8 mouse cellular contexts compared by ENCODE assay signal in the genomic region with DNA sequence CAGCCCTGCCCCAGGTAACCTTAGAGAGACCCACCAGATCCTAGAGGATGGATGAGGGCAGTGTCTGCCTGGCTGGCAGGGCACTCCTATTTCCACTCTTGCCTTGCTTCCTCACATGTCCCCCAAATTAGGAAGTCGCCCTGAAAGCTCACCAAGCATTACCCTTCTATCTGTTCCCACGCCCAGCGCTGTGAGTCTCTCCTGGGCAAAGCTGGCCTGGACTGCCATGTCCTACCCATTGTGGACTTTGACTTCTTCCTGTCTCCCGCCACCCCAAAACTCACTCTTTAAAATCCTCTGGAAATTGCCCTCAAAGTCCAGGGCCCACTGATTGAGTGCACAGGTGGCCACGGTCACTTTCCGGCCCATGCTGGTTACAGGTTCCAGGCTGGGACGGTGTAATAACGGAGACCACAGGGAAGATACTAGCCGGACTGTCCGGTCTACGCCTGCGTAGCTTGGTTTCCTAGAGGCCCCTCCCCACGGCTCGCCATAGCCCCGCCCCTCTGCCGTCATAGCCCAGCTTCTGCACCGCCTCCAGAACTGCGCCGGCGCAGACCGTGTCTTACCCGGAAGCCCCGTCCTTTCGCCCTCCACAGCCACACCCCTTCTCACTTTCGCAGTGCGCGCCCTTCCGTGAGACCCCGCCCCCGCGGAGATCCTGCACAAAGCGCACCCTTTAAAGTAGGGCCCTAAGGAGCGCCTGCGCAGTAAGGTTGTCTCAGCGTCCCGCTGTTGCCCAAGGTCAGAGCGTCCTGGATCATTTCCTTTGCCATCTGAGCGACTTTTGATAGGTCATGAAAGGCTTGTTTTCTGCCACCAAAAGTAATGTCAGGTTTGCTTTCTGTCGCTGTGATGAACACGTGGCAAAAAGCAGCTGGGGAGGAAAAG. TPM values are rescaled to one million over a fixed set of nuclear protein-coding genes. Genes with fewer than 3 reads are reported as not detected.
A peak's percentile ranks its signal among the peaks of the same experiment; 100 is the strongest.
DNase-seq lines count a peak whose midpoint lies in the region; ATAC-seq and TF ChIP-seq lines count a peak whose summit lies in the region.

Nadsyn1 (minus strand) TSS at position 475 of the 891 bp plus-strand sequence.
Dhcr7 (plus strand) TSS at position 771 of the 891 bp plus-strand sequence.

- no peaks in the 10 kb centered on the region for H3K27me3 ChIP-seq in Patski
- no peaks in the 10 kb centered on the region for H3K27me3 ChIP-seq in hindbrain, embryonic 14.5 days (ENCODE audit: control insufficient read depth, insufficient read depth, low read length)

- CTCF ChIA-PET in Patski (lab: Charles Lee) = interaction anchor here (1.3 kb wide), 1 partner anchor 13 kb away, joined by 5 read pairs; no protein-coding TSS in a partner anchor

- peak; percentile 90 for ATAC-seq in Patski
- peak; percentile 97 for ATAC-seq in hindbrain, embryonic 14.5 days (ENCODE audit: low FRiP score)

- peak; percentile 82 for DNase-seq in Patski (ENCODE audit: low read depth, low spot score)
- peak; percentile 99 for DNase-seq in cerebellum, postnatal 14 days
- peak; percentile 94 to 97 for DNase-seq in frontal cortex, postnatal 25 days (ENCODE audit: low spot score in 2 of 2)
- peak; percentile 97 for DNase-seq in hindbrain, embryonic 14.5 days (ENCODE audit: low spot score)
- DNase-seq in layer of hippocampus, postnatal 36 days = peak; percentile 99
- peak; percentile 99 for DNase-seq in lung, postnatal 36 days
- DNase-seq in retina, postnatal 1 day = peak; percentile 98
- DNase-seq in urinary bladder, adult 18-20 months (ENCODE audit: low spot score in 2 of 2) = peak; percentile 96 to 99

- peaks cover 11% of the 10 kb centered on the region for H3K4me1 ChIP-seq in hindbrain, embryonic 14.5 days (replicated peaks; ENCODE audit: control insufficient read depth, insufficient read depth, low read length)

- H3K4me3 ChIP-seq in hindbrain, embryonic 14.5 days (replicated peaks; ENCODE audit: low read length) = peak within 1 kb of the TSS; percentile 50

- POLR2A ChIA-PET in Patski (lab: Charles Lee) = interaction anchor here (0.6 to 1.5 kb wide), 5 partner anchors 20 to 191 kb away, joined by 3 read pairs; no protein-coding TSS in a partner anchor

- 0 out of 2 replicates have a peak, but pooled peaks cover 9% of the 10 kb centered on the region for H3K36me3 ChIP-seq in hindbrain, embryonic 14.5 days (replicated peaks; ENCODE audit: control insufficient read depth, insufficient read depth)

- H3K9me3 ChIP-seq in hindbrain, embryonic 14.5 days (ENCODE audit: control insufficient read depth, low read length) = no peaks in the 10 kb centered on the region

- WGBS in hindbrain, embryonic 14.5 days = under 1% methylated on average over 40 of the region's 40 CpGs

- in situ Hi-C loops in Patski (cut with MboI; ENCODE audit: low pct_unique_long_range_greater_than_20kb) = loop anchor here (5.0 kb wide), 1 partner anchor 85 kb away; no protein-coding TSS in a partner anchor

- H3K9ac ChIP-seq in hindbrain, embryonic 14.5 days = peak within 1 kb of the TSS; percentile 72

- H3K27ac ChIP-seq in hindbrain, embryonic 14.5 days = peak within 1 kb of the TSS; percentile 84

- TF ChIP-seq CTCF in Patski (IDR thresholded peaks at IDR 0.05) = no peak

- peak within 1 kb of the TSS; percentile 56 for H3K4me2 ChIP-seq in hindbrain, embryonic 14.5 days (replicated peaks)

RNA-seq across cellular contexts. Expression of gene Nadsyn1, which starts in this region (rescaled TPM):
- polyA plus RNA-seq in Patski (2021) = 23.5 TPM
- 5.0 and 5.8 TPM in 2 replicates for polyA plus RNA-seq in hindbrain, embryonic 14.5 days (2014; fragmentation: Nextera tagmentation; extraction: Ambion mirVana)
- total RNA-seq in layer of hippocampus, postnatal 36 days (2021) = 1 to 10 TPM; 5.9 to 6.9 TPM

RNA-seq across cellular contexts. Expression of gene Dhcr7, which starts in this region (rescaled TPM):
- polyA plus RNA-seq in Patski (2021) = 45.7 TPM
- polyA plus RNA-seq in hindbrain, embryonic 14.5 days (2014; fragmentation: Nextera tagmentation; extraction: Ambion mirVana) = 86.1 and 98.6 TPM in 2 replicates
- 10 to 100 TPM; 39.0 to 40.8 TPM for total RNA-seq in layer of hippocampus, postnatal 36 days (2021)

Comparison
In these comparisons a context has a peak if more than half of its experiments do, and no peak if none do; other contexts are left out.
1. Peak in every context shown above with its lines: DNase-seq, ATAC-seq, H3K4me3 ChIP-seq and H3K27ac ChIP-seq.